Comparison of ENCODE assay signal across 16 mouse cellular contexts in genomic region chr6:72696601-72697335, GRCm38 (mm10).
DNase-seq lines count a peak whose midpoint lies in the region; ATAC-seq lines count a peak whose summit lies in the region.
"Had no signal": no experiment of that assay in that cellular context is flagged by ENCODE, and none has a peak within 500 bp of the region (broad histone marks: within the 10 kb centered on the region; RNA-seq: fewer than 3 reads in every experiment).

No protein-coding gene starts in this region.

- peak overlapping the region; percentile 78 for H3K27ac ChIP-seq in kidney, embryonic 15.5 days
- peak overlapping the region; percentile 80 for H3K27ac ChIP-seq in embryonic facial prominence, embryonic 10.5 days (replicated peaks)
- H3K27ac ChIP-seq in limb, embryonic 11.5 days (replicated peaks; ENCODE audit: low read depth, low read length): 0 out of 2 replicates have a peak overlapping the region, but pooled peaks have one; percentile 1
- H3K27ac ChIP-seq: macrophage; neural tube, embryonic 13.5 days had no signal

- no peaks in the 10 kb centered on the region for H3K27me3 ChIP-seq in kidney, embryonic 15.5 days
- H3K27me3 ChIP-seq in embryonic facial prominence, embryonic 10.5 days (replicated peaks; ENCODE audit: low read depth, poor library complexity, severe bottlenecking): no peaks in the 10 kb centered on the region
- H3K27me3 ChIP-seq in limb, embryonic 11.5 days (ENCODE audit: control insufficient read depth, insufficient read depth, low read length): no peaks in the 10 kb centered on the region

- WGBS in kidney, embryonic 15.5 days: 16% methylated on average over 11 of the region's 11 CpGs
- WGBS in embryonic facial prominence, embryonic 10.5 days: 23% methylated on average over 11 of the region's 11 CpGs
- 26% methylated on average over 11 of the region's 11 CpGs for WGBS in limb, embryonic 11.5 days

- no peak overlapping the region for H3K4me3 ChIP-seq in kidney, embryonic 15.5 days (replicated peaks)
- H3K4me3 ChIP-seq in embryonic facial prominence, embryonic 10.5 days: peak overlapping the region; percentile 31
- H3K4me3 ChIP-seq in limb, embryonic 11.5 days (ENCODE audit: low read depth, low read length): no peak overlapping the region
- H3K4me3 ChIP-seq: neural tube, embryonic 13.5 days had no signal

- H3K4me1 ChIP-seq in kidney, embryonic 15.5 days: peaks cover 59% of the 10 kb centered on the region
- peaks cover 84% of the 10 kb centered on the region for H3K4me1 ChIP-seq in embryonic facial prominence, embryonic 10.5 days
- H3K4me1 ChIP-seq in limb, embryonic 11.5 days (ENCODE audit: control insufficient read depth, insufficient read depth, low read length): peaks cover 16% of the 10 kb centered on the region

- H3K4me2 ChIP-seq in kidney, embryonic 15.5 days: no peak overlapping the region
- H3K4me2 ChIP-seq in limb, embryonic 11.5 days (ENCODE audit: low read depth, severe bottlenecking): no peak overlapping the region
- H3K4me2 ChIP-seq: neural tube, embryonic 13.5 days had no signal

- 0 out of 2 replicates have a peak, but pooled peaks cover 4% of the 10 kb centered on the region for H3K36me3 ChIP-seq in kidney, embryonic 15.5 days
- peaks cover 12% of the 10 kb centered on the region for H3K36me3 ChIP-seq in embryonic facial prominence, embryonic 10.5 days (replicated peaks)
- H3K36me3 ChIP-seq in limb, embryonic 11.5 days (ENCODE audit: control insufficient read depth, insufficient read depth, low read length): no peaks in the 10 kb centered on the region; the same call in 1 of the 2 replicates
- H3K36me3 ChIP-seq: neural tube, embryonic 13.5 days had no signal

- no peaks in the 10 kb centered on the region for H3K9me3 ChIP-seq in kidney, embryonic 15.5 days (replicated peaks)
- peaks cover 7% of the 10 kb centered on the region; the same call in 1 of the 2 replicates for H3K9me3 ChIP-seq in embryonic facial prominence, embryonic 10.5 days
- no peaks in the 10 kb centered on the region for H3K9me3 ChIP-seq in limb, embryonic 11.5 days (ENCODE audit: control insufficient read depth, low read length)
- H3K9me3 ChIP-seq: neural tube, embryonic 13.5 days had no signal

- peak; percentile 70 for DNase-seq in embryo, embryonic 10 days (ENCODE audit: low spot score)
- no peak for DNase-seq in embryo, embryonic 9.5 days (ENCODE audit: extremely low spot score)
- DNase-seq in kidney, adult 9 months: no peak
- DNase-seq in embryonic facial prominence, embryonic 10.5 days (ENCODE audit: low spot score): peak; percentile 58
- no peak for DNase-seq in limb, embryonic 11.5 days (ENCODE audit: low spot score)
- no peak for DNase-seq in testis, postnatal 14 days (ENCODE audit: low spot score)
- no peak for DNase-seq in left cerebral cortex, adult 18-20 months (ENCODE audit: low spot score in 2 of 2)
- DNase-seq: adrenal gland, adult 8-10 months; cerebellum, adult 11-12 months; kidney, postnatal 4 days; lung, adult 18-20 months; thymus, postnatal 36 days had no signal

- no peak overlapping the region for H3K9ac ChIP-seq in kidney, embryonic 15.5 days
- H3K9ac ChIP-seq in limb, embryonic 11.5 days (ENCODE audit: low read length): no peak overlapping the region
- H3K9ac ChIP-seq: neural tube, embryonic 13.5 days had no signal

- ATAC-seq in kidney, embryonic 15.5 days (replicated peaks; ENCODE audit: low FRiP score): peak; percentile 67
- no peak for ATAC-seq in limb, embryonic 11.5 days (ENCODE audit: insufficient number of reproducible peaks, low FRiP score, low TSS enrichment, low read depth)
- ATAC-seq: hindbrain, embryonic 16.5 days had no signal

Comparison
In these comparisons a context has a peak if more than half of its experiments do, and no peak if none do; other contexts are left out.
1. DNase-seq: peak in embryo, embryonic 10 days (single experiment) and embryonic facial prominence, embryonic 10.5 days (single experiment); none in embryo, embryonic 9.5 days (single experiment), kidney, adult 9 months (single experiment), limb, embryonic 11.5 days (single experiment), testis, postnatal 14 days (single experiment) and left cerebral cortex, adult 18-20 months (0 of 2).
2. H3K27ac ChIP-seq: peak in every context shown above with its lines; median percentile 80 in embryonic facial prominence, embryonic 10.5 days; 78 in kidney, embryonic 15.5 days; 1 in limb, embryonic 11.5 days.